Mouse (Mus musculus) kidney, adult 2 months (tissue): ENCODE measurements around the gene Shld2.

Source experiments
- CTCF ChIP-seq: fragments of 200-500 bp; conservative IDR thresholded peaks from 2 replicates; pipeline ENCODE4 v1.5.1; 2011; ENCODE audit warnings: low read depth, mild to moderate bottlenecking, control low read depth, low read length, moderate library complexity, mixed read lengths; ENCODE audit not compliant: insufficient read depth, insufficient read length
- POLR2A ChIP-seq: fragments of 200-500 bp; IDR thresholded peaks from one replicate; pipeline ENCODE4 v1.6.1; 2011; ENCODE audit warnings: low read depth, low read length, control low read depth

DNA sequence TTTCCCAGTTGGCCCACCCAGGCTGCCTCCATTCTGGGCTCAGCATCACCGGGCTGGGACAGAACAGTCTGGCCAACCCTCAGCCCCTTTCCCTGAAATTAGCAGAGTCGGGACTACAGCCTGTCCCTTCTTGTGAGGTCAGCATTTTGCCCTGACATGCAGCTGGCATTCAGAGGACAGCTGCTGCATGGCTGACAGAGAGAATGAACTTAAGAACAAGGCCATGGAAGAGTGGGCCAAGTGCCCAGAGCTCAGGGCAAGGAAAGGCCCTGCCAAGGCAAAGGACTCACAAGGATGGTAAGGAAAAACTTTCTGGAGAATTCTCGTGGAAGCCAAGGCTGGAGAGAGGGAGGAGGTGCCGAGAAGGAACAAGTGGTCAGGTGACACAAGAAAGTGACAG lies 113.6 kb downstream of the Shld2 start:
- TF ChIP-seq POLR2A, result no peak
- TF ChIP-seq CTCF, result no peak
